Mouse (Mus musculus) spleen, postnatal 4 days (tissue): ENCODE measurements around the gene Arntl.

ENCODE experiments used
- DNase-seq, 2 experiments: peaks; one replicate each; pipeline ENCODE4 v3.0.0; 2022; ENCODE audit warnings: low spot score in 2 of 2

The Arntl gene

GRCm38 (mm10) chr7:113207471-113208387, 464 bp downstream of the Arntl start:
- DNase-seq = peak; percentile 17 to 66

GRCm38 (mm10) chr7:113208388-113208753, 1.1 kb downstream of the Arntl start:
- DNase-seq = no peak

GRCm38 (mm10) chr7:113210441-113210840, 3.2 kb downstream of the Arntl start:
- no peak for DNase-seq

GRCm38 (mm10) chr7:113214245-113215169, 7.2 kb downstream of the Arntl start:
- DNase-seq = no peak

- no peak for DNase-seq
Measured at GRCm38 (mm10) chr7:113216152-113216551, 8.9 kb downstream of the Arntl start.

GRCm38 (mm10) chr7:113219416-113219815, 12.2 kb downstream of the Arntl start:
- DNase-seq = no peak

GRCm38 (mm10) chr7:113219864-113220263, 12.6 kb downstream of the Arntl start:
- DNase-seq = no peak

- no peak for DNase-seq
Measured at GRCm38 (mm10) chr7:113220691-113221238, 13.5 kb downstream of the Arntl start.

GRCm38 (mm10) chr7:113222821-113223220, 15.6 kb downstream of the Arntl start:
- no peak for DNase-seq

GRCm38 (mm10) chr7:113224620-113225019, 17.4 kb downstream of the Arntl start:
- DNase-seq = no peak

GRCm38 (mm10) chr7:113228498-113228897, 21.2 kb downstream of the Arntl start:
- DNase-seq = no peak

GRCm38 (mm10) chr7:113236135-113236534, 28.9 kb downstream of the Arntl start:
- DNase-seq = no peak

GRCm38 (mm10) chr7:113238365-113238764, 31.1 kb downstream of the Arntl start:
- no peak for DNase-seq

- no peak for DNase-seq
Measured at GRCm38 (mm10) chr7:113239448-113240130, 32.3 kb downstream of the Arntl start.

- no peak for DNase-seq
Measured at GRCm38 (mm10) chr7:113240438-113240837, 33.2 kb downstream of the Arntl start.

GRCm38 (mm10) chr7:113241901-113242661, 34.8 kb downstream of the Arntl start:
- DNase-seq = no peak

GRCm38 (mm10) chr7:113242688-113243087, 35.4 kb downstream of the Arntl start:
- DNase-seq = no peak

GRCm38 (mm10) chr7:113245144-113245543, 37.9 kb downstream of the Arntl start:
- no peak for DNase-seq

- DNase-seq = no peak
Measured at GRCm38 (mm10) chr7:113246512-113246911, 39.2 kb downstream of the Arntl start.

GRCm38 (mm10) chr7:113247167-113247566, 39.9 kb downstream of the Arntl start:
- no peak for DNase-seq
